Mouse (Mus musculus) lung, postnatal 0 days (tissue): ENCODE measurements around the gene Ager. TPM values are rescaled to one million over a fixed set of nuclear protein-coding genes. Genes with fewer than 3 reads are reported as not detected.

ENCODE experiments used
- ATAC-seq: fragments of 200-750 bp; cut with Nextera tagmentation; 2 replicates; pipeline ENCODE4 v1.8.0; 2017; ENCODE audit warnings: moderate library complexity
- DNase-seq: peaks from one replicate; pipeline ENCODE4 v3.0.0-alpha.2; 2016; ENCODE audit warnings: low spot score
- H3K27ac ChIP-seq: fragments of 300-500 bp; sonication (generic); 2 replicates; pipeline ENCODE4 v1.5.1; 2014; ENCODE audit warnings: antibody characterized with exemption, mild to moderate bottlenecking, low read length, mixed read lengths
- H3K27me3 ChIP-seq: fragments of 300-500 bp; sonication (generic); replicated peaks from 2 replicates; pipeline ENCODE4 v1.6.1; 2014; ENCODE audit warnings: low read length, mixed read lengths; ENCODE audit not compliant: insufficient read depth
- H3K36me3 ChIP-seq: fragments of 300-500 bp; sonication (generic); 2 replicates; pipeline ENCODE4 v1.6.1; 2014; ENCODE audit warnings: low read length, mixed read lengths; ENCODE audit not compliant: insufficient read depth
- H3K4me1 ChIP-seq: fragments of 300-500 bp; sonication (generic); 2 replicates; pipeline ENCODE4 v1.6.1; 2014; ENCODE audit warnings: antibody characterized with exemption, low read depth, low read length, mixed read lengths; ENCODE audit not compliant: insufficient read depth
- H3K4me2 ChIP-seq: fragments of 300-500 bp; sonication (generic); replicated peaks from 2 replicates; pipeline ENCODE4 v1.6.1; 2014; ENCODE audit warnings: low read depth, mild to moderate bottlenecking, low read length, moderate library complexity, mixed read lengths
- H3K4me3 ChIP-seq: fragments of 300-500 bp; sonication (generic); 2 replicates; pipeline ENCODE4 v1.5.1; 2014; ENCODE audit warnings: low read depth, low read length
- H3K9ac ChIP-seq: fragments of 300-500 bp; sonication (generic); replicated peaks from 2 replicates; pipeline ENCODE4 v1.6.1; 2014; ENCODE audit warnings: low read depth, mild to moderate bottlenecking
- H3K9me3 ChIP-seq: fragments of 300-500 bp; sonication (generic); 2 replicates; pipeline ENCODE4 v1.6.1; 2016; ENCODE audit warnings: low read length, mixed read lengths
- CTCF ChIP-seq: IDR thresholded peaks from 2 replicates; pipeline ENCODE4 v1.5.1; 2016; ENCODE audit warnings: antibody characterized with exemption, mild to moderate bottlenecking
- EP300 ChIP-seq: IDR thresholded peaks from 2 replicates; pipeline ENCODE4 v1.6.1; 2016; ENCODE audit warnings: antibody characterized with exemption, mild to moderate bottlenecking, control low read depth
- WGBS: fragments of 180-500 bp; shearing (Covaris S2); extraction: QIAGEN DNeasy Blood & Tissue Kit; methylation state at CpG from one replicate; pipeline ENCODE4 v1.1.7; 2014; 5-methylcytosine and 5-hydroxymethylcytosine counted together
- polyA plus RNA-seq: library from polyadenylated mRNA; unstranded; fragments of >200 nt; fragmentation: Nextera tagmentation; extraction: Ambion mirVana; gene quantifications from 2 replicates; pipeline ENCODE4 v1.2.1, GENCODE M21; 2015

Ager gene
- polyA plus RNA-seq, 1 experiment from 2014 or later, result 3,782 TPM

DNA sequence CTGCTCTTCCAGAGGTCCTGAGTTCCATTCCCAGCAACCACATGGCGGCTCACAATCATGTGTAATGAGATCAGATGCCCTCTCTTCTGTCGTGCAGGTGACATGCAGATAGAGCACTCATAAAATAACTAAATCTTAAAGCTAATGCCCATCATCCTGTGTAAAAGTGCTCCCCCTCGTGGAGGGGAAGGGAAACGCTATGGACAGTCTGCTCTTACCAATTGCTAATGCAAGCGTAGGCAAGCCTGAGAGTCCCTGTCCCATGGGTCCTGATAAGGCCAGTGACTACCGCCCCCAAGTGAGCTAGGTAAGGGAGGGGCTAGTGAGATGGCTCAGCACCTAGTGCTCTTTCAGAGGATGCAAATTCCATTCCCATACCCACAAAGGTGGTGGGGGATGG lies 21.3 kb downstream of the Ager start:
- no peak for TF ChIP-seq EP300
- peak; percentile 91 for TF ChIP-seq CTCF
- Histone ChIP-seq H3K27ac (no peak overlapping the region), H3K27me3 (no peaks in the 10 kb centered on the region), H3K36me3 (peaks cover 7% of the 10 kb centered on the region; the same call in 1 of the 2 replicates), H3K4me2 (no peak overlapping the region), H3K4me1 (no peaks in the 10 kb centered on the region), H3K9me3 (no peaks in the 10 kb centered on the region), H3K9ac (no peak overlapping the region), H3K4me3 (no peak overlapping the region)
- DNase-seq, result peak; percentile 76
- 11% methylated on average over 6 of the region's 6 CpGs for whole genome bisulfite sequencing
- peak; percentile 53 for ATAC-seq

DNA sequence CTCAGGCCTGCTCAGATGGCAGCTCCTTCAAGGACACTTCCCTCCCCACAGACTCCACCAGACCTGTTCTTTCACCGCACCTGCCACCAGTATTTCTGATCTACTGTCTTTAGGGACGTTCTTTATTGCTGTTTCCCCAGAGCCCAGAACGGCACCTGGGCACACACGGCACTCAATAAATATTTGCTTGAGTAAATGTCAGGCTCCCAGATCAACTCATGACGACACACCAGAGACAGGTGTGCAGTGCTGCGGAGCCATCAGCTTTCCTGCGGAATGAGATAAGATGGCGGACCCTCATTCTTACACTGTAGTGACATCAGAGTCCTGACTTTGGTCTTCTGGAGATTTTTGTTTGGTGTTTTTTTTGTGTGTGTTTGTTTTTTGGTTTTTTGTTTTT lies 23.3 kb downstream of the Ager start:
- H3K9me3 ChIP-seq, result no peaks in the 10 kb centered on the region
- DNase-seq (no peak), ATAC-seq (no peak)
- H3K27ac ChIP-seq, result no peak overlapping the region
- H3K4me2 ChIP-seq, result no peak overlapping the region
- no peak overlapping the region for H3K4me3 ChIP-seq
- no peaks in the 10 kb centered on the region for H3K27me3 ChIP-seq
- no peak for TF ChIP-seq CTCF
- TF ChIP-seq EP300, result no peak
- peaks cover 7% of the 10 kb centered on the region; the same call in 1 of the 2 replicates for H3K36me3 ChIP-seq
- H3K4me1 ChIP-seq, result no peaks in the 10 kb centered on the region
- 67% methylated on average over 8 of the region's 8 CpGs for WGBS
- no peak overlapping the region for H3K9ac ChIP-seq

DNA sequence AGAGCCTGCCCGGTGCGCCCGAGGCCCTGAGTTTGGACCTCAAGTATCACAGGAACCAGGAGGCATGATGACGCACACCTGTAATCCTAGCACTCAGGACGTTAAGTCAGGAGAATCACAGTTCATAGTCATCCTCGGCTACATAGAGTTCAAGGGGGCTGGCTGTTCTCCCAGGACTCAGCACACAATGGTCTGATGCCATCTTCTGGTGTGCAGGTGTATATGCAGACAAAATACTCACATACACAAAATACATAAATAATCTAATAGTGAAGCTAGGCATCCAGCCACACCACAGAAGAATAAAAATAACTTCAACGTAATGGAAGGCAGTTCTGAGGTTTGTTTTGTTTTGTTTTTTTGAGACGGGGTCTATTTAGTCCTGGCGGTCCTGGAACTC lies 25.5 kb downstream of the Ager start:
- ATAC-seq (no peak), DNase-seq (no peak)
- H3K4me1 ChIP-seq, result peaks cover 11% of the 10 kb centered on the region; the same call in 1 of the 2 replicates
- no peak overlapping the region for H3K27ac ChIP-seq
- H3K9me3 ChIP-seq, result no peaks in the 10 kb centered on the region
- H3K27me3 ChIP-seq, result no peaks in the 10 kb centered on the region
- no peak for TF ChIP-seq EP300
- peak; percentile 49 for TF ChIP-seq CTCF
- no peak overlapping the region for H3K4me3 ChIP-seq
- no peak overlapping the region for H3K9ac ChIP-seq
- WGBS, result 80% methylated on average over 9 of the region's 9 CpGs
- no peaks in the 10 kb centered on the region; the same call in 1 of the 2 replicates for H3K36me3 ChIP-seq
- H3K4me2 ChIP-seq, result no peak overlapping the region

DNA sequence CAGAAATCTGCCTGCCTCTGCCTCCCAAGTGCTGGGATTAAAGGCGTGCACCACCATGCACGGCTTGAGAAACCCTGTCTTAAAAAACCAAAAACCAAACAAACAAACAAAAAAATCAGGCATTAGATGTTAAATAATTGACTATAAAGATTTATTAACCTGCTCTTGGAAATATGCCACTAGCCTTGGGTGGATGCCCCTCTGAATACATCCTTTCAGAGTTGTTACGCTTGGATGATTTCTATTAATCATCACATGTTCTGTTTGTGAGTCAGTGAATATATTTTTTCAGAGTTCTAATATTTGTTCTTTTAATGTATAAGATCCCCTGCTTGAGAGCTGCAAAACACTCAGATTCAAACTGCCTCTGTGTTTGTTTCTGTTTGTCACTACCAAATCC lies 27.3 kb downstream of the Ager start:
- Histone ChIP-seq H3K36me3 (no peaks in the 10 kb centered on the region; the same call in 1 of the 2 replicates), H3K4me3 (no peak overlapping the region), H3K4me1 (peaks cover 21% of the 10 kb centered on the region; the same call in 1 of the 2 replicates), H3K27me3 (peaks cover 5% of the 10 kb centered on the region), H3K9me3 (no peaks in the 10 kb centered on the region), H3K9ac (no peak overlapping the region), H3K4me2 (no peak overlapping the region), H3K27ac (no peak overlapping the region)
- DNase-seq, result no peak
- no peak for ATAC-seq
- TF ChIP-seq EP300 (no peak), CTCF (no peak)
- 97% methylated on average over 3 of the region's 3 CpGs for WGBS

DNA sequence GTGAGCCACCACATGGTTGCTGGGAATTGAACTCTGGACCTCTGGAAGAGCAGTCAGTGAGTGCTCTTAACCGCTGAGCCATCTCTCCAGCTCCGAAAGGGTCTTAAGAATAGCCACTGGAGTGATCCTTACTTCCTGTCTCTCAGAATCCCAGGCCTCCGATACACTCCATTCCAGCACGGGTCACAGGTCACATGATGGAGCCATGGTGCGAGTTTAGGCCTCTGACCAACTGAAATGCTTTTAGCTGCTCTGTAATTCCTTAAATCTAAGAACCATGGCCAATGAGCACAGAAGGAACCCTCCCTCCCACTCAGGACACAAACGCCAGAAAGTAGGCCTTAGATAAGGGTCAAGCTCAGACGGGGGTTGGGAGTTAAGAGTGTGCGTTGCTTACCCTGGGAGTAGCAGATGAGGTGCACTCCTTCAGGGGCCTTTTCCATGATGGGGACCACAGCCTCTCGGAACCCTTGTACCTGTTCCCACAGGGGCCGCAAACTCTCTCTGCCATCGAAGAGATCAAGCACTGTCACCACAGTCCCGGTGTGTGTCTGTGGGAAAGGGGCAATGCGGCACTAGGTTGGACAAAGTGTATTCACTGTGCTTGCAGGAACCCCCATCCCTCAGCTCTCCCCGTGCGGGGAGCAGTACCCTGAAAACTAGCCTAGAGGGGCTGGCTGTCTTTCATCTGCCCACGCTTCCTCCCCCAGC lies 28.6 kb downstream of the Ager start:
- Histone ChIP-seq H3K9ac (peak overlapping the region; percentile 62; the same call in 1 of the 2 replicates), H3K4me3 (peak overlapping the region; percentile 60), H3K27me3 (peaks cover 17% of the 10 kb centered on the region), H3K4me2 (peak overlapping the region; percentile 62), H3K9me3 (no peaks in the 10 kb centered on the region), H3K36me3 (no peaks in the 10 kb centered on the region; the same call in 1 of the 2 replicates), H3K27ac (peak overlapping the region; percentile 88; the same call in 1 of the 2 replicates), H3K4me1 (peaks cover 21% of the 10 kb centered on the region; the same call in 1 of the 2 replicates)
- 49% methylated on average over 16 of the region's 16 CpGs for WGBS
- TF ChIP-seq CTCF (no peak), EP300 (no peak)
- ATAC-seq (no peak), DNase-seq (no peak)

DNA sequence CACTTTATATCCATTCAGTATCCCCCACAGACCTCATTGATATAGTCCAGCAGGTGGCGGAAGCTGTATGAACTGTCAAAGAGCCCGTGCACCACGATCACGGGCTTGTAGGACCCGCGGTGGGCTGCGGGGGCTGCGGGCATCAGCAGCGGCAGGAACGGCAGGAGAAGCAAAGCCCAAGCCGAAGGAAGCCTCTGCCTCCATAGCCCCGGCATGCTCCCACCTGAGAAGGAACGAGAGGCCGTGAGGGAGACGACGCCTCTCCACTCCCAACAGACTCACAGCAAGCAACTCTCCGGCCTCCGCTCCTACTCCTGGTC lies 29.1 kb downstream of the Ager start:
- H3K36me3 ChIP-seq, result no peaks in the 10 kb centered on the region; the same call in 1 of the 2 replicates
- H3K4me2 ChIP-seq, result peak overlapping the region; percentile 62
- 0 out of 2 replicates have a peak, but pooled peaks have one; percentile 19 for ATAC-seq
- peak; percentile 66 for TF ChIP-seq CTCF
- TF ChIP-seq EP300, result no peak
- peak overlapping the region; percentile 62; the same call in 1 of the 2 replicates for H3K9ac ChIP-seq
- DNase-seq, result peak; percentile 67
- H3K27me3 ChIP-seq, result peaks cover 22% of the 10 kb centered on the region
- WGBS, result 1% methylated on average over 18 of the region's 18 CpGs
- H3K9me3 ChIP-seq, result no peaks in the 10 kb centered on the region
- peaks cover 21% of the 10 kb centered on the region; the same call in 1 of the 2 replicates for H3K4me1 ChIP-seq
- peak overlapping the region; percentile 60 for H3K4me3 ChIP-seq
- H3K27ac ChIP-seq, result peak overlapping the region; percentile 88
